Mouse (Mus musculus) CH12.LX (cell line): ENCODE measurements around the gene Ankar. TPM values are rescaled to one million over a fixed set of nuclear protein-coding genes. Genes with fewer than 3 reads are reported as not detected.

Source experiments
- DNase-seq: peaks from one replicate; pipeline ENCODE4 v3.0.0-alpha.2; 2013; ENCODE audit errors: extremely low read depth
- H3K27ac ChIP-seq: 2 replicates; pipeline ENCODE4 v1.5.1; 2012; ENCODE audit warnings: low read depth, mild to moderate bottlenecking, control low read depth, moderate library complexity; ENCODE audit not compliant: insufficient read depth
- H3K27me3 ChIP-seq: replicated peaks from 2 replicates; pipeline ENCODE3; 2012; ENCODE audit warnings: inconsistent platforms
- H3K36me3 ChIP-seq, 2 experiments: replicated peaks in 1 of 2; 2 replicates each; pipeline versions ENCODE3 to v1.6.1; 2012; ENCODE audit warnings: inconsistent platforms in 1 of 2, low read length in 1 of 2, mild to moderate bottlenecking in 1 of 2, mixed read lengths in 1 of 2, moderate library complexity in 1 of 2; ENCODE audit not compliant: control insufficient read depth in 1 of 2, insufficient read depth in 1 of 2
- H3K4me1 ChIP-seq, 2 experiments: 2 replicates each; pipeline ENCODE4 v1.6.1; 2012; ENCODE audit warnings: inconsistent platforms in 1 of 2, moderate library complexity in 1 of 2; ENCODE audit not compliant: insufficient read depth in 2 of 2, control insufficient read depth in 1 of 2
- H3K4me2 ChIP-seq: 2 replicates; pipeline ENCODE4 v1.6.1; 2012; ENCODE audit warnings: low read depth, mild to moderate bottlenecking, control low read depth; ENCODE audit not compliant: poor library complexity, insufficient read depth, severe bottlenecking
- H3K4me3 ChIP-seq, 3 experiments: fragments of 150-350 bp in 1 of 3; sonication (generic) in 1 of 3; replicated peaks in 1 of 3; 2 replicates each; pipeline versions ENCODE3 to v1.5.1; 2011 to 2012; ENCODE audit warnings: low read depth in 2 of 3, low read length in 2 of 3, mild to moderate bottlenecking in 2 of 3, moderate library complexity in 2 of 3, control low read depth in 1 of 3, improper control_type of control experiment in 1 of 3, inconsistent platforms in 1 of 3, mixed read lengths in 1 of 3; ENCODE audit not compliant: poor library complexity in 1 of 3
- H3K79me2 ChIP-seq: replicated peaks from 2 replicates; pipeline ENCODE4 v1.6.1; 2012; ENCODE audit warnings: mild to moderate bottlenecking, moderate library complexity; ENCODE audit not compliant: control insufficient read depth, poor library complexity, insufficient read depth, severe bottlenecking; ENCODE audit errors: extremely low read depth
- H3K9ac ChIP-seq: 2 replicates; pipeline ENCODE4 v1.6.1; 2012; ENCODE audit warnings: low read depth, mild to moderate bottlenecking, control low read depth, moderate library complexity; ENCODE audit not compliant: insufficient read depth
- H3K9me3 ChIP-seq: replicated peaks from 2 replicates; pipeline ENCODE3; 2012; ENCODE audit warnings: low read length, inconsistent platforms, mixed read lengths
- CHD2 ChIP-seq: IDR thresholded peaks from 2 replicates; pipeline ENCODE4 v1.6.1; 2011; ENCODE audit warnings: low read length, improper control_type of control experiment
- CTCF ChIP-seq, 2 experiments: IDR thresholded peaks in 1 of 2; conservative IDR thresholded peaks in 1 of 2; 2 replicates each; pipeline ENCODE4 v1.5.1; 2011 to 2012; ENCODE audit warnings: low read depth in 2 of 2, low read length in 2 of 2, improper control_type of control experiment in 1 of 2, inconsistent platforms in 1 of 2, mild to moderate bottlenecking in 1 of 2, moderate library complexity in 1 of 2
- EP300 ChIP-seq: IDR thresholded peaks from 2 replicates; pipeline ENCODE4 v1.6.1; 2011; ENCODE audit warnings: low read length, improper control_type of control experiment
- ETS1 ChIP-seq: conservative IDR thresholded peaks from 2 replicates; pipeline ENCODE4 v1.6.1; 2012; ENCODE audit warnings: low read depth, mild to moderate bottlenecking, inconsistent platforms, low read length, improper control_type of control experiment, moderate library complexity
- GABPA ChIP-seq: IDR thresholded peaks from 2 replicates; pipeline ENCODE4 v1.6.1; 2012; ENCODE audit warnings: low read depth, low read length, improper control_type of control experiment, inconsistent platforms; ENCODE audit not compliant: insufficient replicate concordance
- HCFC1 ChIP-seq: IDR thresholded peaks from 2 replicates; pipeline ENCODE4 v1.6.1; 2012; ENCODE audit warnings: low read depth, mild to moderate bottlenecking, inconsistent platforms, low read length, improper control_type of control experiment
- JUND ChIP-seq: conservative IDR thresholded peaks from 2 replicates; pipeline ENCODE4 v1.6.1; 2011; ENCODE audit warnings: low read depth, low read length, improper control_type of control experiment
- MAFK ChIP-seq: IDR thresholded peaks from 2 replicates; pipeline ENCODE4 v1.6.1; 2011; ENCODE audit warnings: low read length, improper control_type of control experiment; ENCODE audit not compliant: insufficient replicate concordance
- MAZ ChIP-seq: IDR thresholded peaks from 2 replicates; pipeline ENCODE4 v1.6.1; 2012; ENCODE audit warnings: low read depth, mild to moderate bottlenecking, inconsistent platforms, low read length, improper control_type of control experiment, moderate library complexity
- MEF2A ChIP-seq: IDR thresholded peaks from 2 replicates; pipeline ENCODE4 v1.6.1; 2014; ENCODE audit warnings: low read depth, mild to moderate bottlenecking, inconsistent platforms, low read length, improper control_type of control experiment, borderline replicate concordance
- MXI1 ChIP-seq: IDR thresholded peaks from 2 replicates; pipeline ENCODE4 v1.6.1; 2011; ENCODE audit warnings: mild to moderate bottlenecking, low read depth, low read length, improper control_type of control experiment
- MYC ChIP-seq: IDR thresholded peaks from 2 replicates; pipeline ENCODE4 v1.6.1; 2011; ENCODE audit warnings: low read depth, mild to moderate bottlenecking, improper control_type of control experiment, low read length
- NELFE ChIP-seq: IDR thresholded peaks from 2 replicates; pipeline ENCODE4 v1.6.1; 2011; ENCODE audit warnings: low read depth, low read length, improper control_type of control experiment
- NRF1 ChIP-seq: IDR thresholded peaks from 2 replicates; pipeline ENCODE4 v1.6.1; 2014; ENCODE audit warnings: low read depth, mild to moderate bottlenecking, inconsistent platforms, low read length, improper control_type of control experiment, moderate library complexity
- PAX5 ChIP-seq: IDR thresholded peaks from 2 replicates; pipeline ENCODE4 v1.6.1; 2012; ENCODE audit warnings: low read length, inconsistent platforms, mixed read lengths
- POLR2A ChIP-seq: IDR thresholded peaks from 2 replicates; pipeline ENCODE4 v1.6.1; 2011; ENCODE audit warnings: low read depth, mild to moderate bottlenecking, improper control_type of control experiment, low read length
- POLR2AphosphoS2 ChIP-seq: IDR thresholded peaks from 2 replicates; pipeline ENCODE4 v1.6.1; 2011; ENCODE audit warnings: low read depth, low read length, improper control_type of control experiment
- RCOR1 ChIP-seq: conservative IDR thresholded peaks from 2 replicates; pipeline ENCODE4 v1.6.1; 2012; ENCODE audit warnings: low read depth, mild to moderate bottlenecking, inconsistent platforms, low read length, improper control_type of control experiment
- SIN3A ChIP-seq: IDR thresholded peaks from 2 replicates; pipeline ENCODE4 v1.6.1; 2012; ENCODE audit warnings: low read length, improper control_type of control experiment, inconsistent platforms
- TCF12 ChIP-seq: IDR thresholded peaks from 2 replicates; pipeline ENCODE4 v1.6.1; 2014; ENCODE audit warnings: low read depth, mild to moderate bottlenecking, inconsistent platforms, low read length, improper control_type of control experiment
- ZKSCAN1 ChIP-seq: IDR thresholded peaks from 2 replicates; pipeline ENCODE4 v1.6.1; 2012; ENCODE audit warnings: low read depth, inconsistent platforms, low read length, improper control_type of control experiment, borderline replicate concordance
- dilution Hi-C: fragments of 300-500 bp; cut with MboI; formaldehyde crosslinking; loops from 2 replicates; pipeline ENCODE4 v1.14.3; 2020; ENCODE audit warnings: low sequenced_read_pairs; ENCODE audit not compliant: extremely low pct_unique_long_range_greater_than_20kb, extremely low pct_ligation_motif_present
- in situ Hi-C: fragments of 300-500 bp; cut with MboI; formaldehyde crosslinking; loops from 3 replicates; pipeline ENCODE4 v1.14.3; 2019; ENCODE audit warnings: low sequenced_read_pairs, low pct_ligation_motif_present, low pct_unique_long_range_greater_than_20kb, mixed read lengths
- polyA plus RNA-seq: library from polyadenylated mRNA; unstranded; fragments of >175 nt; gene quantifications from 2 replicates; pipeline ENCODE4 v1.2.1, GENCODE M21; 2012; ENCODE audit warnings: low read depth; ENCODE audit not compliant: insufficient read length
- total RNA-seq, 2 experiments: library from RNA; depleted of rRNA; stranded (reverse); fragments of 300-350 nt in 1 of 2; fragments of >200 nt in 1 of 2; gene quantifications; 2 replicates each; pipeline ENCODE4 v1.2.3; 2012 to 2014

Ankar gene
- total and polyA plus RNA-seq, 3 experiments, result not detected

GRCm38 (mm10) chr1:72596231-72596630, 104.1 kb downstream of the Ankar start:
- no peaks in the 10 kb centered on the region for H3K27me3 ChIP-seq
- H3K79me2 ChIP-seq, result no peaks in the 10 kb centered on the region
- no peak overlapping the region for H3K9ac ChIP-seq
- H3K4me1 ChIP-seq, result 0 out of 4 replicates have a peak, but pooled peaks cover 0 to 2% of the 10 kb centered on the region in 2 experiments
- no peak for DNase-seq
- dilution Hi-C loops (no loop called here), in situ Hi-C loops (loop anchor here (25.0 kb wide), 1 partner anchor 266 kb away; the partner anchor contains the start of gene Igfbp5)
- no peak overlapping the region for H3K4me2 ChIP-seq
- no peaks in the 10 kb centered on the region for H3K9me3 ChIP-seq
- H3K4me3 ChIP-seq, result no peak overlapping the region
- no peak overlapping the region for H3K27ac ChIP-seq
- TF ChIP-seq TCF12 (no peak), NRF1 (no peak), GABPA (no peak), RCOR1 (no peak), ETS1 (no peak), HCFC1 (no peak), MEF2A (no peak), ZKSCAN1 (no peak), EP300 (no peak), CHD2 (no peak), CTCF (conservative IDR thresholded peaks at IDR 0.05 in 1 of 2, IDR thresholded peaks at IDR 0.05 in 1 of 2; ENCODE audit: low read depth in 2 of 2, low read length in 2 of 2) (no peak), MYC (no peak), NELFE (no peak), MAZ (no peak), MXI1 (no peak)
- H3K36me3 ChIP-seq, result peaks cover 88 to 99% of the 10 kb centered on the region in 2 experiments

- in situ Hi-C loops, result loop anchor here (25.0 kb wide), 1 partner anchor 267 kb away; the partner anchor contains the start of gene Igfbp5
- H3K27me3 ChIP-seq, result no peaks in the 10 kb centered on the region
- no peak overlapping the region for H3K27ac ChIP-seq
- DNase-seq, result no peak
- no peaks in the 10 kb centered on the region for H3K79me2 ChIP-seq
- H3K4me1 ChIP-seq, result no peaks in the 10 kb centered on the region; a peak in 1 of 4 replicates
- TF ChIP-seq PAX5 (no peak), MAFK (no peak), CHD2 (no peak), POLR2A (no peak), SIN3A (no peak), HCFC1 (no peak), JUND (no peak), POLR2AphosphoS2 (no peak)
- H3K4me2 ChIP-seq, result no peak overlapping the region
- H3K4me3 ChIP-seq, result no peak overlapping the region
- no peaks in the 10 kb centered on the region for H3K9me3 ChIP-seq
- dilution Hi-C loops, result no loop called here
- H3K9ac ChIP-seq, result no peak overlapping the region
- H3K36me3 ChIP-seq, result peaks cover 88 to 99% of the 10 kb centered on the region in 2 experiments
Observed at GRCm38 (mm10) chr1:72595686-72596085, 104.7 kb downstream of the Ankar start.
